Mouse (Mus musculus): ENCODE data around the gene Tmc6.
A peak's percentile ranks its signal among the peaks of the same experiment; 100 is the strongest.
"Not testable (repeated sequence)": the region's sequence is repeated elsewhere in the genome, so short reads cannot be mapped to it uniquely, and the experiment has no call there.

Gene Tmc6

DNA sequence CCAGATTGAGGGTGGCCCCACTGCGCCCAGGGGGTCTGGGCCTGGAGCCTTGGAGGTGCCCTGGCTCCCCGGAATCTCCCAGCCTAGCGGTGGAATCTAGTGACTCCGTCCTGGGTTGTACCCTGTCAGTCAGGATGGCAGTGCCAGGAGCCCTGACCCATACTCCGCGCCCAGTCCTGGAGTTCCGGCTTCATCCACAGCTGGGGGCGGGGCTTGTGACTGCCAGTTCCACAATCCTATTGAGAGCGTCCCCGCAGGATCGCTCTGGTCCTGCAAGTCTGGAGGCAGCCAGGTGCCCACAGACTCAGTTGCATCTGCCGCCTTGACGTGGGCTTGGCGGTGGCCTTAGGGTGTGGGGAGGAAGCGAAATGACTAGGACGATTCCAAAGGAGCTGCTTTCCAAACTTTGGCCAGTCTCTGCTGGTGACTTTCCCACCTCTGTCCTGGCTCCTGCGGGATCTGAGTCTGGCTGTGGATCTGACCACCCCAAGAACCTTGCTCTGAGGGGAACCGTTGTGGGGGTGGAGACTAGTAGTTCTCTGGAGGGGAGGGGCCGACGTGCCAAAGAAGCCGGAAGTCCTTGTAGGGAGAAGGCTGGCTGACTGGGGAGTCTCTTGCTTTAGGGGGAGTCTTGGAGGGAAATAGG lies 28.5 kb upstream of the Tmc6 start:
- peak; percentile 88 for DNase-seq (ENCODE audit: low spot score)

DNA sequence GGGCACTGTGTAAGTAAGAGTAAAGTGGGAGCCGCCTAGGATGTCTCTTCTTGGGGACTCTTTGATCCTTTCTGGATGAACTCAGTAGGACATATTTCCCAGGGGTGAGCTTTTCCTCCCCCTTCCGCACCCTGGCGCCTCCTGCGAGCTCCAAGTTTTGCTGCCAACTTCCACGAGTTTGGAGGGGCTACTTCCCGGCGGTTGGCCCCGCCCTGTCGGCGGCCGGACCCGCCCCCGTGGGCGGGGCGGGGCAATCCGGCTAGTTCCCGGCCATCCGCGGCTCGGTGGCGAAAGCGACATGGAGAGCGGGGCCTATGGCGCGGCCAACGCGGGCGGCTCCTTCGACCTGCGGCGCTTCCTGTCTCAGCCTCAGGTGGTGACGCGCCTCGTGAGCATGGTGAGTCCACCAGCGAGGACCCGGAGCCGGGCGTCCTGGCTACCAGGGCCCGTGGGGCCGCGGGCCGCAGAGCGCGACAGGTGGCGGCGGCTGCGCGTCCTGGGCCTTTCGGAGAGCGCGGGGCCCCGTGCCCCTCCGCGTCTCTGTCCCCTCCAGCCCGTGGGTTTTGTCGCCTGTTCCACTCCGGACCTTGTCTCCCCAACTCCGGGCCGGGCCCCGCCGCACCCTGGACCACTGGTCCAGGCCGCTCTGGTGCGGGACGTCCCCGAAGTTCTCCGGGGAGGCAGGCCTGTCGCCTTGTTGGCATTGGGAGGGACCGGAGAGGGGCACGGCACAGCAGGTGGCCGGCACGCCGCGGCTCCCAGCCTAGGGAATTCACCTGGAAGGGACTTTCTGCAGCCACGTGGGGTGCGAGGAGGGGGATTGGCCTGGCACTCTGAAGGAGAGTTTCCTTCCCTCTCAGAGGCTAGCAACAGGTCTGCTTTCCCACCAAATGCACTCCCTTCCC lies 27.7 kb upstream of the Tmc6 start, which contains the start of the genes Gm20708 and Syngr2:
Gene Gm20708 (plus strand): TSS at position 262 of the 905 bp plus-strand sequence.
Gene Syngr2 (plus strand): TSS at position 262 of the 905 bp plus-strand sequence.
- peak; percentile 85 for DNase-seq (ENCODE audit: low spot score)

DNA sequence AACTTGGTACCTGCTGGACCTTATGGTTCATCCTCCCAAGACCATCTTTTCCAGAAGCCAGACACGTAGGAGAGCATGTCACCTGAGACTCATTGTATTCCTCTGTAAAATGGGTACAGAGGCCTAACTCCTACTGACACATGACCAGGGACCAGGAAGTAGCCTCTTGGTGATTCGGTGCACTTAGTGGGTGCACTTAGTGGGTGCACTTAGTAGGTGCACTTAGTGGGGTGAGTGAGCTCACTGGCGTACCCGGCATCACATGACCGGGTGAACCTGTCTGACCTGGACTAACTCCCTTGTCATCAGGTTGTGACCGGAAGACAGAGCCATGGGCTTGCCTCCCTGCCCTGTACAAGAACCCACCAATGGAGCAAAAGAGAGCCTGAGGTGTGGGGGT lies 24.8 kb upstream of the Tmc6 start:
- no peak for DNase-seq (ENCODE audit: low spot score)

DNA sequence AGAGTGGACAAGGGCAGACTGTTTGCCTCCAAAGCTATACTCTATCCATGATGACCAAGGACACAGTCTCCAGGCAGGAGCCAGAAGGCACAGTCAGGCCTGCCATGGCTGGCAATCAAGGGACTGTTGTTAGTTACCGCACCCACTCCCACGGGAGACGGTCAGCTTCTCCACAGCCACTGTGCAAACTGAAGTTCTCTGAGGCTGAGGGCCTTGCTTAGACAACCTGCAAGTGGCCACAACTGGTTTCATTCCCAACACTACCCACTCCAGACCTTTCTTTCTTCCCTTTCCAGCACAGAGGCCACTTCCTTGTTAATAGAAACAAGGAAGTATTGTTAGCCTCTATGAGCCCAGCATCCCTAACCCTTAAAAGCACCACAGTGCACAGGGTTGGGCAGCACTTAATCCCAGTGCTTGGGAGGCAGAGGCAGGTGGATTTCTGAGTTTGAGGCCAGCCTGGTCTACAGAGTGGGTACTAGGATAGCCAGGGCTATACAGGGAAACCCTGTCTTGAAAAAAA lies 21.2 kb upstream of the Tmc6 start:
- DNase-seq (ENCODE audit: low spot score), result no peak

DNA sequence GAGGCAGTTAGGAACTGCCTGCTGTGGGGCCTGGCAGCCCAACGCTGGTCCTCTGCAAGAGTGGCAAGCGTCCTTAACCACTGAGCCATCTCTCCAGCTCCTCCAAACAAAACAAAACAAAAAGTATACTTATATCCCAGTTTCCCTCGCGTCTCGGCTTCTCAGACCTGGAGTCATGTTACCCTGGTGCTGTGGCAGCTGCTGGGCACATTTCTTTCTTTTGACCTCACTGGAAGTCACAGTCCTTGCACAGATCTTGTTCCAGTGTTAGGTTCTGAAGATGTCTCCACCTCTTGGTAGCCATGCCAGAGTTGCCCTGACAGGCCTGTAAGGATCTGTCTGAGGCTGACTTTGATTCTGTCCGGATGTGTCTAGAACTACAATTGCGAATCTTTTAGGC lies 19.7 kb upstream of the Tmc6 start:
- DNase-seq (ENCODE audit: low spot score), result no peak

DNA sequence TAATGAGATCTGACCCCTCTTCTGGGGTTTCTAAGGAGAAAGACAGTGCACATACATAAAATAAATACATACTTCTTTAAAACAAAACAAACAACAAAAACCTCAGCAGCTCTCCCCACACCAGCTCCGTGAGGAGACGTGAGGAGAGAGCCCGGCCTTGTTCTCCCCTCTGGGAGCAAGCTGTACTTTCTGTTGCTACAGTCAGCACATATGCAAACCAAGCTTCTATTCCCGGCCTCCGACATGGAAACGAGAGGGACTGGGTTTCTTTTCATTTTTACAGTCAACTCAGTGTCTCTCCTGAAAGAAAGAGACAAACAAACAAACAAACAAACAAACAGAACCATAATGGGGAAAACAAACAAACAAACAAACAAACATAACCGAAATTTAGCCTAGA lies 18.0 kb upstream of the Tmc6 start:
- no peak for DNase-seq (ENCODE audit: low spot score)

DNA sequence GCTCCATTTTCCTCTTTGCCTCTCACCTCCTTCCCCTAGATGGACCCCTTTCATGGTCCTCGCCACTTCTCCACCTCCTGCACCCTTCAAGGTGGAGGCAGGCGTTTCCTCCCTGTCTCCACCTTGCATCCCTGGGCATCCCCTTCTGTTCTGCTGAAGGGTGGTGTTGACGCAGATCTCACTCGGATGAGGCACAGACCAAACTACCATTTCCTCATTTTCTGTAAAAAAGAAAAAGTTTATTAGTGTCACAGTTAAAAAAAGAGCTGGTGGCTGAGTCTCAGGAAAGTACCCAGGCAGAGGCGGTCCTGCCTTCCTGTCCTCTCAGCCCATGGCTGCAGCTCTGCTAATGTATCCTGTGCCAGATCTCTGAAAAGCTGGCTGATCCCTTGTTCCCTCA lies 17.2 kb upstream of the Tmc6 start:
- DNase-seq (ENCODE audit: low spot score), result no peak

DNA sequence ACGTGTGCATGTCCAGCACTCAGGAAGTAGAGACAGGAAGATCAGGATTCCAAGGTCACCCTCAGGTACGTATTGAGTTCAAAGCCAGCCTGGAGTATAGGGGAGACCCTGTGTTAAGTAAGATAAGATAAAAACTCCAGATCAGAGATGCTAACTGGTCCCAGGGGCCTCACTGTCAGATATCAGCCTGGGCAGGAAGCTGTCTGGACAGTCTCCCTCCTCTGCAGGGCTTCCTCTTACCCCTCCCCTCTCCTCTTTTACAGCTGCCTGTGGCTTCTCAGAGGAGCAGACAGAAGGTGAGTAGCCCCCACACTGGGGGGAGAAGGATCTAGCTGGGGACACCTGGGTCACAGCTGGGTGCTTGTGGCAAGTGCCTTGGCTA lies 16.2 kb upstream of the Tmc6 start:
- no peak for DNase-seq (ENCODE audit: low spot score)

DNA sequence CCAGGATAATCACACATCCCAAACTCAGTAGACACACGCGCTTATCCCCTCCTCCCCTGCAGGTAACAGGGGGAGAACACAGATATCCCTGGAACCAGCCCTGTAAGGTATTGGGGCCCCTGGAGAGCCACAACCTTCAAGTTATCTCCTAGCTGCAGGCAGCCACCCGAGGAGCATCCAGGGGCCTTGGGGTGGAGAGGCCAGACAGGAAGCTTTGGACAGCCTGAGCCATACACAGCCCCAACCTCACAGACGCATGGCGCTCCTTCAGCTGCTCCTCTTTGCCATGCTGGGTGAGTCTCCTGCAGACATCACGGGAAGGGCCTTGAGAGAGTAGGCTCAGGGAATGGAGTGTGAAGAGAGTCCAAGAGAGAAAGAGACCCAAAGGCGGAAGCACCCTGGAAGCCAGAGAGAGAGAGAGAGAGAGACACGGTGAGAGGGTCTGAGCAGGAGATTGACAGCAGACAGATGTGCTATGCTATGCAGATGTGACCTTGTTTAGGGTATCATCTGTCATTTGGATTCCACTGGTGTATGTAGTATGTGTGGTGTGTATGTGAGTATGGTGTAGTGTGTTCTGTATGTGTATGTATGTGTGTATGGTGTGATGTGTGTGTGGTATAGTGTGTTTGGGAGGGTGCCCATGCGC lies 15.6 kb upstream of the Tmc6 start, which contains the start of gene 6030468B19Rik:
Gene 6030468B19Rik (plus strand): TSS at position 150 of the 649 bp plus-strand sequence.
- no peak for DNase-seq (ENCODE audit: low spot score)

DNA sequence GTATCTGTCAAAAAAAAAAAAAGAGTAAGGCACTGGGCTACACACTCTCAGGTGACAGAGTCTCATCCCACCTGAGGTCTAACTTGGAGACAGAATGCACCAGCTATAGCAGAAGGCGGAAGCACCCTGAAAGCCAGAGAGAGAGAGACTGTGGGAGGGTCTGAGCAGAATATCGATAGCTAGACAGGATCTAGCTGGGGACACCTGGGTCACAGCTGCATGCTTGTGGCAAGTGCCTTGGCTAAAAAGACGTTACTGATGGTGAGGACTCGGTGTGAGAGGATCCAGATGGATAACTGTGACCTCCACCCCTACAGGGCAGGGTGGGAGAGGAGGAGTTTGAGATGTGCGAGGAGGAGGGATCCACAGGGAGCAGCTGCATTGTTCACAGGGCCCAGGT lies 15.0 kb upstream of the Tmc6 start:
- DNase-seq (ENCODE audit: low spot score), result no peak

DNA sequence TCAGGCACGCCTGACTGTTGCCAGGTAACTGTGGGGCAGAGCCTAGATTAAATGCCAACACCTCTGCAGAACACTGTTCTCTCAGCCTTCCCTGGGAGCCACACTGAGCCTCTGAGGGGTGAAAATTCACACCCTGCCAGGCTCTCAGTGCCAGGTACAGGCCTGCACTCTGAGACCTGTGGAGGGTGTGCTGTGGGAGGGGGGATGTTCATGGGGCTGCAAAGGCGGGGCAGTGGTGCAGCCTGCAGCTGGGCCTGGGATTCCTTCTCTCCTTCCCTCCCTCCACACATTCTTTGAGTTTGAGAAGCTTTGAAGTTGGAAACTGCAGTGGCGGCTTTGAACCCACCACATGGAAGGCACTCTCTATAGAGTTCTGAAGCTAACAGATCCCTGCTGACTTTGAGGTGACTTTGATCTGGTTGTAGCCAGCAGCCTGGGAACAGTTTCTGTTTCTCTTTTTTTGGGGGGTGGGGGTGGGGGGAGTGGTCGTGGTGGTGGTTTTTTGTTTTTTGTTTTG lies 12.1 kb upstream of the Tmc6 start:
- no peak for DNase-seq (ENCODE audit: low spot score)

DNA sequence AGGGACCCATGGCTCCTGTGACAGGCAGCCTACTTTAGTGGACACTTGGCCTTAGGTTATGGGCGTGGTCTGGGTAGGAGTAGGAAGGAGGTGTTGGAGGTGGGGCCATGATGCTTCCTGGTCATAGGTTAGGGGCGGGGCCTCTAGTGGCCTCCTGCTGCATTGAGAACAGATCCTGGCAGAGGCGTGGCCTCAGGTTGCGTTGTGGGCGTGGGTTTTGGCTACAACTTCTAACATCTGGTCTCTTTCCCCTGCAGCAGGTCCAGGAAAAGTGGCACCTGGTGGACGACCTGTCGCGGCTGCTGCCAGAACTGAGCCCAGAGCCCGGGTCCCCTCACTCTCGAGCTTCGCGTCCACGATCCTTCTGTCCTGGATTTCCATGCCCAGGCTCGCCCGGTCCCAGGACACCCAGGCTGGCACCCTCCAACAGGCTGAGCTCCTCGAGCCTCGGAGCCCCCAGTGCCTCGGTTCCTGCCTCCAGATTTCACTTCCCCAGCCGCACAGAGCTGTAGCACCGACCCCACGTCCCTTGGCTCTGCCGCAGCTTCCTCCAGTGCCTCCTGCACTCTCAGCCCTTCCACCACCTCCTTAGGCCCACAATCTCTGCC lies 10.4 kb upstream of the Tmc6 start:
- DNase-seq (ENCODE audit: low spot score), result peak; percentile 38

DNA sequence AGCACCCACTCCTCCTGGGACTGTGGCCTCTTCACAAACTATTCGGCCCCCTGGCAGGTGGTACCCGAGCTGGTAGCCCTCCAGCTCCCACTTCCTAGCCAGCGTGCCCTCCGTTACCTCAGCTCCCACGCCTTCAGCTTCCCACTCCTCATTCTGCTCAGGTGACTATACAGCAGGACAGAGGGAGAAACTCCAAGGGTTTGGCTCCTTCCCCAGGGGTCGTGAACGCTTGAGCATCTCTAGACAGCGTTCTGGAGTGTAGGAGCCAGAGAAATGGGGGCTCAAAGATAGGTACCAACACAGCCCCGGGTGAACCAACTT lies 9.4 kb upstream of the Tmc6 start:
- no peak for DNase-seq (ENCODE audit: low spot score)

DNA sequence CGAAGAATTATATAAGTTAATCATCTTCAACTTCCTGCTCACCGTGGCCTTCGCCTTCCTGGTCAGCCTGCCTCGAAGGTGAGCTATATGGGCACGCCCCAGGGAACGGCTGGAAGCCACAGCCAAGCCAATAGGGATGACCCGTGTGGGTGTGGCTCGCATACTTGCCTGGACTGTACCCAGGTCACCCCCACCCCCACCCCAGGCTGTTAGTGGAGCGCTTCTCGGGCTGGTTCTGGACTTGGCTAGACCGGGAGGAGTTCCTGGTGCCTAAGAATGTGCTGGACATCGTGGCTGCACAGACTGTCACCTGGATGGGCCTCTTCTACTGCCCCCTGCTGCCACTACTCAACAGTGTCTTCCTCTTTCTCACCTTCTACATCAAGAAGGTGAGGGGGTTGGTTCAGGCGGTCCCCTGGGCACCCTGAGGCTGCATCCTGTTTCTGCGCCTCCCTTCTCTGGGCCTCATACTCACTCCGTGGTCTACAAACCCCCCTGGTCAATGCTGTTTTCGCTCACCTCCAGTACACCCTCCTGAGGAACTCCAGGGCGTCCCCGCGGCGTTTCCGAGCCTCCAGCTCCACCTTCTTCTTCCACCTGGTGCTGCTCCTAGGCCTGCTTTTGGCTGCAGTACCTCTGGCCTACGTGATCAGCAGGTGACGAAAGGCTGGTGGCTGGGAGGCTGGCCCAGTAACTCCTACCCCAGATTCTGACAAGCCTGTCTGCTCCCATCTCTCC lies 8.9 kb upstream of the Tmc6 start:
- DNase-seq (ENCODE audit: low spot score), result peak; percentile 24

DNA sequence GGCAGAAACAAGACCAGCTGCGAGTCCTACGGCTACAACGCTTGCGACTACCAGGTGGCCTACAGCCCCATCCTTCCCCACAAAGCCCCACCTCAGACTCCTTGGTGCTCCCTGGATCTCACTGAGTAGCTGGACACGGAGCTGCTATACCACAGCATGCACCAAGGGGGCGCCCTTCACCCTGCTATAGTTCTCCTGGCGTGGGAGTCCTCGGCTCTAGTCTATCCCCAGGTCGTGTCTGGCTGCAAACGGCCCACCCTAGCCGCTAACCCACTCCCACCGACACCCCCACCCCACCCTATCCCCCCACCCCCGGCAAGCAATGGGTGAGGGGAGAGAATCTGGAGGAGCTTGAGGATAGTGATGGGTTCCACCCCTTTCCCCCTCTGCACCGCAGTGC lies 8.3 kb upstream of the Tmc6 start:
- peak; percentile 83 for DNase-seq (ENCODE audit: low spot score)

DNA sequence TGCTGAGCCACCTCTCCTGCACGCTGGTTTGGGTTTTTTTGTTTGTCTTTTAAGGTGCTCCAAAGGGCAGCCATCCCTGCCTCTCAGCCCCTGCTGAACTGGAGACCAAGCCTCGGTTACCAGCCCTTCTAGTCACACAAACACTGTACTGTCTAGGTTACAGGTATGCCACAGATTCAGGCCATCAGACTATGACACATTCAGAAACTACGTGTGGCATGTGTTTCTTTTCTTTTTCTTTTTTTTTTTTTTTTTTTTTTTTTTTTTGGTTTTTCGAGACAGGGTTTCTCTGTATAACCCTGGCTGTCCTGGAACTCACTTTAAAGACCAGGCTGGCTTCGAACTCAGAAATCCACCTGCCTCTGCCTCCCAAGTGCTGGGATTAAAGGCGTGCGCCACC lies 6.5 kb upstream of the Tmc6 start:
- DNase-seq (ENCODE audit: low spot score), result not testable (repeated sequence)

DNA sequence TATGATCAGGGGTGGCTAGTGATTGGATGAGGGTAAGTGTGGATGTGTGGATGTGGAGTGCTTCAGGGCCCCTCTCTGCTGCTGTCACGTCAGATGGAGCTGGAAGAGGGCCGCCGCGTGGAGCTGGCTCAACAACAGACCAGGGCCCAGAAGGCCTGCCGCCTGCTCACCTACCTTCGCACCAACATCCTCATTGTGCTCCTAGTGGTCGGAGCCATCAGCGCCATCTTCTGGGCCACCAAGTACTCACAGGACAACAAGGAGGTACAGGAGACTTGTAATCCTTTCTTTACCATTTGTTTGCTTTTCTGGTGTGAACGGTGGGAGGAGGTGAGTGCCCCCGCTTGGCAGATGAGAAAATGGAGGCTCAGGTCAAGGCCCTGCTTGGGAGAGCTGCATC lies 4.3 kb upstream of the Tmc6 start:
- DNase-seq (ENCODE audit: low spot score), result peak; percentile 26

DNA sequence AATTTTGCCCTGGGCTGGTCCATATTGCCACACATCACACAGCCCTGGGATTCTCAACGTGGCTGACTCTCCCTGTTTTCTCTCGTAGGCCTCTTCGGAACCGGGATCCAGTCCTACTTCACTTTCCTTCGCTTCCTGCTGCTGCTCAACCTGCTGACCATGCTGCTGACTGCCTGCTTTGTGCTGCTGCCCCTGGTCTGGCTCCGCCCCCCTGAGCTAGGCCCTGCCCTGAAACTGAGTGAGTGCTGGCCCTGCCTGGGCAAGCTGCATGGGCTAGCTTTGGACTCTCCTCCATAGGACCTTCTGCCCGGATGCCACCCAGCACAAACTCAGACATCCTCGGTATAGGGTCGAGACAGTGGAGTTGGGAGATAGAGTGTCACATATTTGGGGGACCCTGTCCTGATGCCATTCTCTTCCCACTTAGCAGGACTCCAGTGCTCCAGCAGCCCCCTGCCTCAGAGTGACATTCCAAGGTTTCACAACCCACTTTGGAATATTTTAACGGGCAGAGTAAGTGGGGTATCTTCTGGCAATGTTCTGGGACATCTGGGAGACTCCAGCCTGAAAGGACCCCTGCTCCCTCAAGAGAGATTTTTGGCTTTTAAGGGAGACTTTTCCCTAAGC lies 1.8 kb upstream of the Tmc6 start:
- DNase-seq (ENCODE audit: low spot score), result peak; percentile 23

DNA sequence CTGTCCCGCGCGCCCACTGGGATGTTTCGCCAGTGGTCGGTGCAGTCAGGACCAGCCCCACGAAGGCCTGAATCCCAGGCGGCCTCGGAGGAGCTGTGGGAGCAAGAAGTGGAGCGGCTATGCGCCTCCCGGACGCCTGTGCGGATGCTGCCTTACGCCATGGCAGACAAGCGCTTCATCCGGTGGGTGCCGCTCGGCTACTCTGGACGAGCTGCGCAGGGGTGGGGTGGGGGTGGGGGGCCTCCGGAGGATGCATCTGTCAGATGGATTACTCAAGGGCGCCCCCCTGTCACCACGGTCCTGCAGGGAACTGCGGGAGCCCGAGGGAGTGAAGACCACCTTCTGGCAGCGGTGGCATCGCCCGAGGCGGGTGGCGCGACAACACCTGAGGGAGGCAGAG lies 1.1 kb upstream of the Tmc6 start:
- DNase-seq (ENCODE audit: low spot score), result peak; percentile 82

DNA sequence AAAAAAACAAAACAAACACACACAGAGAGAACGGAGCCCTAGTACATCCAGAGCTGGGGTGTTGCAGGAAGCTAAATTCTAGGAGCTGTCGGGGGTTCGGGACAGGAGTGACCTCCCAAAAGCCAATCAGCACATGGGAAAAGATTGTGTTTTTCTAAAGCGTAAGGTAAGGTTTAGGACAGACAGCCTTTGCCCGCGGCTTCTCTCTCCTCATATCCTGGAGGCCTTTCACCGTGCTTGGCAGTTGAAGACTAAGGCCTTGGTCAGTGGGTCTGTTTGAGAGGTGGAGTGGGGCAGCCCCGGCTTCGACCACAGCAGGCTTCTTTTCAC lies 672 bp upstream of the Tmc6 start:
- no peak for DNase-seq (ENCODE audit: low spot score)

DNA sequence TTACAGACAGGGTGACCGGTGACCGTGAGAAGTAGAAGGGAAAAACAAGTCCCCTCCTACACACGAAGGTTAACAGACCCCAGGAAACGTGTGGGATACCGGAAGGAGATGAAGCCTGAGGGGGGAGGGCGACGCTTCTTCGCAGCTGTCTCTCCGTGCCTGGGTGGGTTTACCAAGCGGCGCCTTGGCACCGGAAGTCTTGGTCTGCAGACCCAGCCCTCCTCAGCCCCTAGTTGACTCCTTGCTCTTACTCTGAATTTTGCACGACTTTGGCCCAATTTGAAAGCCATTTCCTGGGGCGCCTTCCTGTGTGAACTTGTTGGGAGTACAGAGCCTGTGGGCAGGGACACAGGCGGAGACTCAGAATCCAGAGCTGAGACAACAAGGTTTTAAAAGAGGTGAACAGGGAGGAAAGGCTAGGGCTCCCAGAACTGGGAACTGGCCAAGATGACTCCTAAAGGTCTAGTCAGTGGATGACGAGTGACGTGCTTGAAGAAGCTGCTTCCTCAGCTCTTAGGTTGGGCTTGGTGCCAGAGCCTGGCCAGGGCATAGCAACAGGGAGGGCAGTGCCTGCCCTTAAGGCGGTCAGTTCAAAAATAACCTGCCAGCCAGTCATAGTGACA lies 688 bp downstream of the Tmc6 start:
- DNase-seq (ENCODE audit: low spot score), result no peak
